Mouse (Mus musculus) left cerebral cortex, adult 8-10 months (tissue): ENCODE measurements around the gene Faah. TPM values are rescaled to one million over a fixed set of nuclear protein-coding genes. Genes with fewer than 3 reads are reported as not detected.

ENCODE experiments used
- DNase-seq, 2 experiments: peaks; one replicate each; pipeline ENCODE4 v3.0.0; 2022; ENCODE audit warnings: low spot score in 2 of 2
- total RNA-seq, 4 experiments: library from RNA; stranded (reverse); gene quantifications; 2 replicates each; pipeline ENCODE4 v1.2.4; 2022

Gene Faah
- 10 to 100 TPM; 77.3 to 81.9 (median 80.2) TPM for total RNA-seq

- no peak for DNase-seq
Measured at GRCm38 (mm10) chr4:116017902-116018746, at the start of gene Faah. Gene Faah (minus strand): TSS chr4:116017926.

- DNase-seq = no peak
Measured at GRCm38 (mm10) chr4:116063855-116064254, 46.1 kb upstream of the Faah start.

- no peak for DNase-seq
Measured at GRCm38 (mm10) chr4:116059012-116059726, 41.4 kb upstream of the Faah start.

- DNase-seq = no peak
Measured at GRCm38 (mm10) chr4:116057559-116057958, 39.8 kb upstream of the Faah start.

- peak; percentile 84 to 88 for DNase-seq
Measured at GRCm38 (mm10) chr4:116053399-116053961, 35.8 kb upstream of the Faah start, which contains the start of gene Nsun4. Gene Nsun4 (minus strand): TSS chr4:116053876.

- DNase-seq = no peak
Measured at GRCm38 (mm10) chr4:116052526-116053293, 35.0 kb upstream of the Faah start.

GRCm38 (mm10) chr4:116049211-116049610, 31.5 kb upstream of the Faah start:
- DNase-seq = no peak

GRCm38 (mm10) chr4:116048130-116048920, 30.6 kb upstream of the Faah start:
- no peak for DNase-seq

GRCm38 (mm10) chr4:116047681-116048080, 30.0 kb upstream of the Faah start:
- no peak for DNase-seq

GRCm38 (mm10) chr4:116046604-116047003, 28.9 kb upstream of the Faah start:
- no peak for DNase-seq

- no peak for DNase-seq
Measured at GRCm38 (mm10) chr4:116042186-116042585, 24.5 kb upstream of the Faah start.

GRCm38 (mm10) chr4:116040466-116040865, 22.7 kb upstream of the Faah start:
- no peak for DNase-seq

- DNase-seq = peak in 1 of 2 experiments; percentile 79
Measured at GRCm38 (mm10) chr4:116033374-116033773, 15.6 kb upstream of the Faah start.

GRCm38 (mm10) chr4:116032906-116033305, 15.2 kb upstream of the Faah start:
- DNase-seq = no peak

GRCm38 (mm10) chr4:116017300-116017901, 325 bp downstream of the Faah start:
- DNase-seq = peak; percentile 51 to 67

GRCm38 (mm10) chr4:116016862-116017299, 845 bp downstream of the Faah start:
- DNase-seq = no peak

- DNase-seq = no peak
Measured at GRCm38 (mm10) chr4:116016396-116016795, 1.3 kb downstream of the Faah start.

- peak; percentile 40 to 54 for DNase-seq
Measured at GRCm38 (mm10) chr4:116015996-116016395, 1.7 kb downstream of the Faah start.

- DNase-seq = no peak
Measured at GRCm38 (mm10) chr4:116015502-116015901, 2.2 kb downstream of the Faah start.

GRCm38 (mm10) chr4:116010186-116010585, 7.5 kb downstream of the Faah start:
- no peak for DNase-seq
